ENCODE assay signal across 17 mouse cellular contexts in genomic region chr5:111218998-111219397, GRCm38 (mm10).
DNase-seq lines count a peak whose midpoint lies in the region; ATAC-seq lines count a peak whose summit lies in the region.
"Had no signal": no experiment of that assay in that cellular context is flagged by ENCODE, and none has a peak within 500 bp of the region (broad histone marks: within the 10 kb centered on the region; RNA-seq: fewer than 3 reads in every experiment).

No protein-coding gene starts in this region.

- H3K27me3 ChIP-seq in hindbrain, embryonic 11.5 days (ENCODE audit: control insufficient read depth, insufficient read depth, low read length), result peaks cover 14% of the 10 kb centered on the region
- H3K27me3 ChIP-seq in hindbrain, embryonic 14.5 days (ENCODE audit: control insufficient read depth, insufficient read depth, low read length), result no peaks in the 10 kb centered on the region
- H3K27me3 ChIP-seq in midbrain, embryonic 12.5 days, result peaks cover 44% of the 10 kb centered on the region
- H3K27me3 ChIP-seq: embryonic facial prominence, embryonic 13.5 days; liver, embryonic 15.5 days had no signal

- 0 out of 2 replicates have a peak overlapping the region, but pooled peaks have one; percentile 24 for H3K27ac ChIP-seq in hindbrain, embryonic 11.5 days (ENCODE audit: low read depth, low read length)
- no peak overlapping the region for H3K27ac ChIP-seq in hindbrain, embryonic 14.5 days
- H3K27ac ChIP-seq in midbrain, embryonic 12.5 days (replicated peaks), result peak overlapping the region; percentile 90
- H3K27ac ChIP-seq: liver, embryonic 15.5 days had no signal

- DNase-seq in hindbrain, embryonic 11.5 days (ENCODE audit: low spot score), result no peak
- no peak for DNase-seq in hindbrain, embryonic 14.5 days (ENCODE audit: low spot score)
- peak; percentile 32 for DNase-seq in thymus, postnatal 4 days
- DNase-seq in thymus, postnatal 0 days (ENCODE audit: low spot score), result no peak
- no peak for DNase-seq in layer of hippocampus, adult 8-10 months (ENCODE audit: low spot score in 2 of 2)
- no peak for DNase-seq in T-cell, adult 2 months (ENCODE audit: low spot score)
- DNase-seq: adrenal gland, adult 8-10 months; cerebellum, adult 2 months; kidney, adult 8-10 months; kidney, postnatal 4 days; layer of hippocampus, postnatal 36 days; lung, postnatal 14 days; right cerebral cortex, postnatal 25 days had no signal

- no peaks in the 10 kb centered on the region for H3K36me3 ChIP-seq in hindbrain, embryonic 11.5 days (ENCODE audit: control insufficient read depth, insufficient read depth, low read length)
- H3K36me3 ChIP-seq in hindbrain, embryonic 14.5 days (replicated peaks; ENCODE audit: control insufficient read depth, insufficient read depth), result peaks cover 9% of the 10 kb centered on the region
- peaks cover 11% of the 10 kb centered on the region for H3K36me3 ChIP-seq in midbrain, embryonic 12.5 days
- H3K36me3 ChIP-seq: liver, embryonic 15.5 days had no signal

- H3K4me2 ChIP-seq in hindbrain, embryonic 11.5 days (replicated peaks; ENCODE audit: low read depth, low read length), result no peak overlapping the region
- no peak overlapping the region for H3K4me2 ChIP-seq in hindbrain, embryonic 14.5 days (replicated peaks)
- H3K4me2 ChIP-seq in midbrain, embryonic 12.5 days (replicated peaks), result no peak overlapping the region
- H3K4me2 ChIP-seq: embryonic facial prominence, embryonic 13.5 days; liver, embryonic 15.5 days had no signal

- WGBS in hindbrain, embryonic 11.5 days, result 78% methylated on average over 5 of the region's 5 CpGs
- 52% methylated on average over 5 of the region's 5 CpGs for WGBS in hindbrain, embryonic 14.5 days
- 74% methylated on average over 5 of the region's 5 CpGs for WGBS in midbrain, embryonic 12.5 days

- no peaks in the 10 kb centered on the region for H3K9me3 ChIP-seq in hindbrain, embryonic 11.5 days (ENCODE audit: control insufficient read depth, low read length)
- no peaks in the 10 kb centered on the region for H3K9me3 ChIP-seq in hindbrain, embryonic 14.5 days (ENCODE audit: control insufficient read depth, low read length)
- H3K9me3 ChIP-seq in midbrain, embryonic 12.5 days, result no peaks in the 10 kb centered on the region
- H3K9me3 ChIP-seq: embryonic facial prominence, embryonic 13.5 days; liver, embryonic 15.5 days had no signal

- peaks cover 34% of the 10 kb centered on the region for H3K4me1 ChIP-seq in hindbrain, embryonic 11.5 days (replicated peaks; ENCODE audit: control insufficient read depth, insufficient read depth, low read length)
- peaks cover 73% of the 10 kb centered on the region for H3K4me1 ChIP-seq in hindbrain, embryonic 14.5 days (replicated peaks; ENCODE audit: control insufficient read depth, insufficient read depth, low read length)
- H3K4me1 ChIP-seq in midbrain, embryonic 12.5 days, result peaks cover 82% of the 10 kb centered on the region
- H3K4me1 ChIP-seq: liver, embryonic 15.5 days had no signal

- H3K9ac ChIP-seq in hindbrain, embryonic 11.5 days (ENCODE audit: low read depth, low read length), result no peak overlapping the region
- H3K9ac ChIP-seq in hindbrain, embryonic 14.5 days, result no peak overlapping the region
- H3K9ac ChIP-seq in midbrain, embryonic 12.5 days (replicated peaks), result no peak overlapping the region
- H3K9ac ChIP-seq: liver, embryonic 15.5 days had no signal

- no peak for ATAC-seq in hindbrain, embryonic 11.5 days (ENCODE audit: low FRiP score)
- ATAC-seq in hindbrain, embryonic 14.5 days (ENCODE audit: low FRiP score), result no peak
- ATAC-seq in midbrain, embryonic 12.5 days (ENCODE audit: low FRiP score, low read depth), result no peak
- ATAC-seq: CD4-positive, CD25-positive, alpha-beta regulatory T cell, adult 4 months had no signal

- H3K4me3 ChIP-seq in hindbrain, embryonic 11.5 days (ENCODE audit: low read depth, low read length), result no peak overlapping the region
- no peak overlapping the region for H3K4me3 ChIP-seq in hindbrain, embryonic 14.5 days (replicated peaks; ENCODE audit: low read length)
- no peak overlapping the region for H3K4me3 ChIP-seq in midbrain, embryonic 12.5 days
- H3K4me3 ChIP-seq: embryonic facial prominence, embryonic 13.5 days; liver, embryonic 15.5 days had no signal
